Mouse (Mus musculus): ENCODE results near the gene Aaas.

DNA sequence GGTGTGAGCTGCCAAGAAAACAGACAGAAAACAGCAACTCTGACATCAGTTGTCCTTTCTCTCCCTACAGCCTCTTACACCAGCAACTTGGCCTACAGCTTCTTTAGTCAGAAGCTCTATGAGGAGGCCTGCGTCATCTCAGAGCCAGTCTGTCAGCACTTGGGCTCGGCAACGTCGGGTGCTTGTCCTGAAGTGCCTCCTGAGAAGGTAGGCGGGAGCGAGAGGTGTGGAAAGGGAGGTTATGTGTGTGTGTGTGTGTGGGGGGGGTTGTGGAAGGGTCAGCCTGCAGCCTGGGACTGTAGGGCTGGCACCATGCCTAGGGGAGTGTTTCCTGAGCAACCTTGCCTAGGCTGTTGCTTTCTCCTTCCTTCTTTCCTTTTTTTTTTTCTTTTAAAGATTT lies 48.0 kb downstream of the Aaas start:
- TF ChIP-seq CTCF (IDR thresholded peaks at IDR 0.05; ENCODE audit: borderline replicate concordance, extremely low read depth, insufficient read depth, insufficient read length) (no peak), POLR2A (IDR thresholded peaks at IDR 0.05; ENCODE audit: borderline replicate concordance, extremely low read depth, insufficient read depth, insufficient read length, poor library complexity, severe bottlenecking) (no peak)
